Mouse (Mus musculus): ENCODE results near the gene Prkar2b.

Gene Prkar2b

GRCm38 (mm10) chr12:31969111-31969510, 92.0 kb downstream of the Prkar2b start:
- DNase-seq (ENCODE audit: low spot score in 2 of 2), result no peak

GRCm38 (mm10) chr12:31967536-31967935, 93.6 kb downstream of the Prkar2b start:
- DNase-seq (ENCODE audit: low spot score in 2 of 2), result peak in 1 of 2 experiments; percentile 54

DNA sequence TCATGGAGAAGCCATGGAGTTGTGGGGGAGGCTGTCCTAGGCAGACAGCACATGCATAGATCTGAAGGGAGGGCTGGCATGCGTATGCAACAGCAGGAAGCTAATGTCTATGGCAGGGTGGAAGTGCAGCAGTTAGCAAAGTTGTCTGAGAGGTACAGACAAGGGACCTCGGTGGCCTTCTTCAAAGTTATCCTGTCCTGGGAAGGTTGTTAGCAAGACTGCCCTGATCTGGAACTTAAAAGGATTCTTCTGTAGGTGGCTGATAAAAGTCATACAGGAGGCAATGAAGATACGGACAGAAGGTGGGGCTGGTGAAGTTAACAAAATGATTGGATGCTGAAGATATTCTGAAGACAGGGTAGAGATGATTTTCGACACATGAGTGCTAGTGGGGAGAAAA, 94.7 kb downstream of the Prkar2b start:
- DNase-seq (ENCODE audit: low spot score in 2 of 2), result no peak

- DNase-seq (ENCODE audit: low spot score in 2 of 2), result no peak
Observed at GRCm38 (mm10) chr12:31965517-31966212, 95.4 kb downstream of the Prkar2b start.

GRCm38 (mm10) chr12:31964074-31964473, 97.0 kb downstream of the Prkar2b start:
- no peak for DNase-seq (ENCODE audit: low spot score in 2 of 2)

- DNase-seq (ENCODE audit: low spot score in 2 of 2), result no peak
Observed at GRCm38 (mm10) chr12:31955843-31956242, 105.3 kb downstream of the Prkar2b start.

DNA sequence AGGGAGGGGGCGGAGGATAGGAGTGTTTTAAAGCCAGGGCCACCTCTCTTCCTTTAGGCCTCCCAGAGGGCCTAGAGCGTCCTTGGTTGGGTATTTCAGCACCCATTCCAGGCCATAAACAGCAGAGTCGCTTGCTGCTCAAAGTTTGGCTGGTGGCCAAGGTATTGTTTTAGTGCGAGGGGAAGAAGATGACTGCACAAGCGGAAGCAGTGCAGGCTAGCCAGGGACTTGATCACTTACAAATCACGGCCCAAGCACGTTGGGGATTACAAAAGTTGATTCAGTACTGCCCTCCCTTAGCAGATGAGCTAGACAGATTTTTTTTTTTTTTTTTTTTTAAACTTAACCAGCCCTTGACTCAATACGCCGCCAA, 110.5 kb downstream of the Prkar2b start:
- DNase-seq (ENCODE audit: low spot score in 2 of 2), result no peak

DNA sequence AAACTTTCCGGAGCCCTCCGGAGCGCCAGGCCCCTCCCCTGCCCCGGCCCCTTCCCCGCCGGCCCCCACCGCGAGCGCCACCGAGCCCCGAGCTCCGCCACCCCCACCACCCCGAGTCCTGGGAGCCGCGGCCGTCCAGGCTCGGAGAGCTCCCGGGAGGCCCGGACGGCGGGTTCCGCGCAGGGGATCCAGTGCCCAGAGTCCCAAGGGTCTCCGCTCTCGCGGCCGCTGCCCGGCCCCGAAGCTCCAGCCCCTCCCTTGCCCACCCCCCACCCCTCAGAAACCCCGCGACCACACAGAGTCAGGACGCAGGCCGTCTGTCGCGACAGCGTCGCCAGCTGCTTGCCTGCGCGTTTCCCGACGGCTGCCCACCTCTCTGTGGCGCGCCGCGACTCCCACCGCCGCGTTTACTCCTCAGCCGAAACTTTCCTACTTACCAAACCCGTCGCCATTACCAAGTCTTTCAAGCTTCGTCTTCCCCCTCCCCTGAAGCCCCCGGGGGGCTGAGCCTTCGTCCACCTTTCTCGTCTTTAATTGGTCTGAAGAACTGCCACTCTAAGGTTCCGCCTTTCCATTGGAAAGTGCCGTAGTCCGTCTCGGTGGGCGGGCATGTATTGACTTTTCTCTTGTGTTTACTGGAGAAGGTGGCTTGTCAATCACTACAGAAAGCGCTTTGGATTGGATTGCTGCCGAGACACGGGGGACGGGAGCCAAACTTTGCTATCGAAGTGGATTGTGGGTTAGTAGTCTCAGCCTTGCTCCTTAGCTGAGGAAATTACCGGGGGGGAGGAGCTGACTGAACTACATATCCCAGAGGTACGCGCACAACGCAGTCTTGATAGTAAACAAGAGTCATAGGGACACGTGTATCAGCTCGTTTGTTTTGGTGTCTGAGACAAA, 111.1 kb downstream of the Prkar2b start, which contains the start of gene Hbp1:
Gene Hbp1 (minus strand): TSS at position 777 of the 900 bp plus-strand sequence.
- DNase-seq (ENCODE audit: low spot score in 2 of 2), result peak; percentile 98 to 99

DNA sequence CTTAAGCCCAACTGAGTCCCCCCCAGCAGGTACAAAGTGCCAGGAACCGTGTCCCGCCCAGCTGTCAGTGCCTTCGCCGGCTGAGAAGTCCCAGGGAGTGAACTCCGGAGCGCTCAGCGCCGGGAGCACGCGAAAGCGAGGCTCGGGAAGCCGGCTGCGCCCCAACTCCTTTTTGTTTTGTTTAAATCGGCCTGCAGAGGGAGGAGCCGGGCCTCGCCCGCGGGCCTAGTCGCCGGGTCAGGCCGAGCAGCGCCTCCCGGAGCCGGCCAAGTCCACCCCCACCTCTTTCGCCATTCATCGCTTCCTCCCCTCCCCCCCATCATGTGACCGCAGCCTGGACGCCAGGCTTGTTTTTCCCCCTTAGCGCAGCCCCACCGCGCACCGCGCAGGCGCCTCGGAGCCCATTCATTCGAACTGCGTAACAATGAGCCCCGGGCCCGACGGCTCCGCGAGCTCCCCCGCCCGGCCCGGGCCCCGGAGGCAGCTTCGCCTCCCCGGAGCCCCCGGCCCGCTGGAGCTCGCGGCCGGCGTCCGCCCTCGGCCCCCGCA, 111.8 kb downstream of the Prkar2b start:
- DNase-seq (ENCODE audit: low spot score in 2 of 2), result peak; percentile 65 to 68

GRCm38 (mm10) chr12:31948101-31949000, 112.7 kb downstream of the Prkar2b start:
- no peak for DNase-seq (ENCODE audit: low spot score in 2 of 2)

DNA sequence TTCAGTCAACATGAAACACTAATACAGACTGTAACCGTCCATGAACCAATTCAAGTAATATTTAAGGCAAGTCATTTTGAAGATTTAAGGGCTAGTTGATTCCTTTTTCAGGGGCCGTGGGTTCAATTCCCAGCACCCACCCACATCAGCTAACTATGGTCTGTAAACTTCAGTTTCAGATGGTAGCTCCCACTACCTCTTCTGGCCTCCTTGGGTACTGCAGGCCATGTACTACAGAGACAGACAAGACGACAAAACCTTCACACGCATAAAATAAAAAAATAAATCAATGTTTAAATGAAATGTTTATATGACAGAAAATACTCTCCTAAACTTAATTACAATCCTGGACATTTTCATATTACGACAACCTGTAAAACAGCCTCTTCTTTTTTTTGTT, 113.6 kb downstream of the Prkar2b start:
- DNase-seq (ENCODE audit: low spot score in 2 of 2), result peak; percentile 15 to 19

- DNase-seq (ENCODE audit: low spot score in 2 of 2), result no peak
Observed at GRCm38 (mm10) chr12:31944405-31944804, 116.7 kb downstream of the Prkar2b start.

- DNase-seq (ENCODE audit: low spot score in 2 of 2), result no peak
Observed at GRCm38 (mm10) chr12:31943020-31943654, 118.0 kb downstream of the Prkar2b start.

- DNase-seq (ENCODE audit: low spot score in 2 of 2), result no peak
Observed at GRCm38 (mm10) chr12:31939026-31939425, 122.1 kb downstream of the Prkar2b start.

GRCm38 (mm10) chr12:31938391-31938997, 122.6 kb downstream of the Prkar2b start:
- no peak for DNase-seq (ENCODE audit: low spot score in 2 of 2)

DNA sequence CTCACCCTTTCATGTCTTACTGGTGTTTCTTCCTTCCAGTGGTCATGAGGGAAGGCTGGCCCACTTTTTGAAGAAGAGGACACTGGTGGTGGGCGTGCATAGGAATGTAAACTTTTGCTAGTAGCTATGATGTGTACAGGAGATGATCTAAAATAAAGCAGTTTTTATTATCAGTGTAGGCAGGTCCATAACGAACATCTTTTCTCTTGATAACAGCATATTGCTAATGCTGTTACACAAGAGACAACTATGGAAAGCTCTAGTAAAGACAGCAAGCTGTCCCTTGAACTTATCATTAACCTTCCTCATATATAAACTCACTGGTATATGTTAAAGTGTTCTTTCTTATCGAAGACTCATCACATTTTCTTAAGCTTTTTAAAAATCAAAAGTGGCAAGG, 123.5 kb downstream of the Prkar2b start:
- no peak for DNase-seq (ENCODE audit: low spot score in 2 of 2)

DNA sequence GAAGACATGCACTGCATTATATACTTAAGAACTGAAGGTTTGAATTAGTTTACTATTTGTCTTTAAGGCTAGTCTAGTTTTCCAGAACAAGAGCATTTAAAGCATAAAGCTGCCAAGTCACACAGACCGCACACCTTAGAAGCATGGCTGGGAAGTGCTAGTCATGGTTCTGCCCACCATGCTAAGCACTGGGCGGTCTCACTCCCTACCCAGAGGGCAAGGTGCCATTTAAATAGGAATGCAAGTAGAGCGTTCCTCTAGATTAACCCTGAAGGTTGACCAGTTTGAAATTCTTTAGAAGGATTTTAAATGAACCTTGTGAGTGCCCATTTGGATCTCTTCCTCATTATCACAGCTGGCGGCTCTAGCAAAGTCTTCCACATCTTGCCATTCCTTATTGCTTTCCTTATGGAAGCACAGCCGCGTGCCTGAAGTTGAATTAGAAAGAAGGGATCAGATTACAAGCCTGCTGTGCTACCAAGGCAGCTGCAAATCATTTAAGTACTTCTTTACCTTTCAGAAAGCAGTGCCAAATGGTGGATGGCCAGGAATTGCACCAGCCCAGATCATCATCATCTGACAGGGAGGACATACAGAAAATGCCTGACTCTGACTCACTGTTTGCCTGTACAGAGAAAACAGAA, 124.3 kb downstream of the Prkar2b start:
- no peak for DNase-seq (ENCODE audit: low spot score in 2 of 2)

- DNase-seq (ENCODE audit: low spot score in 2 of 2), result no peak
Observed at GRCm38 (mm10) chr12:31931818-31932217, 129.3 kb downstream of the Prkar2b start.

DNA sequence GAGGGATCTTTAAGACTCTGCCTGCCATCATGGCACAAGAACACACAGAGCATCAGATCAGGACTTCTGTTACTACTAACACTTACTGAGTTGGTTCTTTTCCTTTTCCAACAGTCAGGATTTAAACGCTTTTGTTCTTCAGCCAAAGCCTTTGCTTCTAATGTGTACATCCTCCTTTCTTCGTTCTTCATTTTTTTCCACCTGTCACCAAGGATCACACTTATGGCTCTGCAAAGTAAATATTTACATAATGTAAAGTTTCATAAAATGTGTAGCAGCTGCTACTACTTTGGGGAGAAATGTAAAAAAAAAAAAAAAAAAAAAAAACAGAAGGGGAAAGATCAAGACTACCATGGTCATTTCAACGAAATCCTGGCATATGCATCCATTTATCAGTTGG, 132.6 kb downstream of the Prkar2b start:
- no peak for DNase-seq (ENCODE audit: low spot score in 2 of 2)

DNA sequence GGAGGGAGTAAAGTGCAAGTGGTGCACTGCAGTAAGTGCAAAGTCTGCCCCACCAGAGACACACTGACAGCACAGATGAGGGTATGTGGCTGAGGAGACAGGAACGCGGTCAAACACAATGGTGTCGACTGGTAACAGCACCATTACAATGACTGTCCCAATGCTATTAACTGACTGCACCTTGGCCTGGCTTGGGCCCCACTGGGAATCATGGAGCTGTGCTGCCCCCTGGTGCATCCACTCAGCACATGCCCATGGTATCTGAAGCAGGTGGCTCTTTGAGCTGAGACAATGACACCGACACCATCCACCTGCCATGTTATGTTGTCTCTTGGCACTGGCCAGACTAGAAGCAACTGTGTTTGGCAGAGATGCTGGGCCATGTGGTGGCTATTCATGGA, 134.4 kb downstream of the Prkar2b start:
- DNase-seq (ENCODE audit: low spot score in 2 of 2), result peak in 1 of 2 experiments; percentile 52

Measured in thymus, postnatal 10 days (tissue).